Mouse (Mus musculus) myocyte (in vitro differentiated cells): ENCODE measurements around the gene Cd84. TPM values are rescaled to one million over a fixed set of nuclear protein-coding genes. Genes with fewer than 3 reads are reported as not detected.
"Not testable (repeated sequence)": the region's sequence is repeated elsewhere in the genome, so short reads cannot be mapped to it uniquely, and the experiment has no call there.

Source experiments
- H3K27me3 ChIP-seq: one replicate; pipeline ENCODE4 v1.6.1; 2011; ENCODE audit not compliant: control insufficient read depth, insufficient read depth, insufficient read length
- H3K36me3 ChIP-seq: one replicate; pipeline ENCODE4 v1.6.1; 2011; ENCODE audit not compliant: control insufficient read depth, insufficient read depth
- H3K4me2 ChIP-seq: one replicate; pipeline ENCODE4 v1.6.1; 2011; ENCODE audit warnings: low read depth, control low read depth
- H3K4me3 ChIP-seq: one replicate; pipeline ENCODE4 v1.5.1; 2011; ENCODE audit warnings: mild to moderate bottlenecking, control low read depth, moderate library complexity
- H3K79me2 ChIP-seq: one replicate; pipeline ENCODE4 v1.6.1; 2011; ENCODE audit not compliant: control insufficient read depth, insufficient read depth
- H3ac ChIP-seq: one replicate; pipeline ENCODE4 v1.6.1; 2011; ENCODE audit not compliant: control insufficient read depth, insufficient read length
- CEBPB ChIP-seq: IDR thresholded peaks from 2 replicates; pipeline ENCODE4 v1.6.1; 2011; ENCODE audit warnings: mild to moderate bottlenecking, moderate library complexity; ENCODE audit not compliant: poor library complexity, insufficient read depth, severe bottlenecking
- E2F4 ChIP-seq: IDR thresholded peaks from one replicate; pipeline ENCODE4 v1.6.1; 2011; ENCODE audit warnings: mild to moderate bottlenecking, control low read depth, moderate library complexity; ENCODE audit not compliant: insufficient read depth
- MAX ChIP-seq: IDR thresholded peaks from one replicate; pipeline ENCODE4 v1.6.1; 2011; ENCODE audit warnings: low read depth, mild to moderate bottlenecking, control low read depth
- MYOD1 ChIP-seq, 3 experiments: IDR thresholded peaks; one replicate each; pipeline ENCODE4 v1.6.1; 2011; ENCODE audit warnings: control low read depth in 2 of 3, low read depth in 2 of 3, mild to moderate bottlenecking in 2 of 3, moderate library complexity in 1 of 3; ENCODE audit not compliant: insufficient read length in 2 of 3, control insufficient read depth in 1 of 3
- MYOG ChIP-seq, 3 experiments: IDR thresholded peaks; one replicate each; pipeline ENCODE4 v1.6.1; 2011; ENCODE audit warnings: control low read depth in 2 of 3, low read depth in 2 of 3, mild to moderate bottlenecking in 2 of 3; ENCODE audit not compliant: insufficient read length in 2 of 3, control insufficient read depth in 1 of 3, insufficient read depth in 1 of 3
- POLR2A ChIP-seq: IDR thresholded peaks from one replicate; pipeline ENCODE4 v1.6.1; 2011; ENCODE audit warnings: low read depth, mild to moderate bottlenecking, control low read depth, moderate library complexity; ENCODE audit not compliant: insufficient read length
- POLR2AphosphoS2 ChIP-seq: IDR thresholded peaks from one replicate; pipeline ENCODE4 v1.6.1; 2011; ENCODE audit warnings: low read depth, control low read depth; ENCODE audit not compliant: insufficient read length
- REST ChIP-seq: IDR thresholded peaks from one replicate; pipeline ENCODE4 v1.6.1; 2011; ENCODE audit warnings: mild to moderate bottlenecking, control low read depth, moderate library complexity; ENCODE audit not compliant: insufficient read depth, insufficient read length
- SRF ChIP-seq: IDR thresholded peaks from one replicate; pipeline ENCODE4 v1.6.1; 2011; ENCODE audit warnings: low read depth; ENCODE audit not compliant: control insufficient read depth, insufficient read length
- TCF12 ChIP-seq: IDR thresholded peaks from one replicate; pipeline ENCODE4 v1.6.1; 2011; ENCODE audit warnings: mild to moderate bottlenecking, control low read depth; ENCODE audit not compliant: poor library complexity, insufficient read depth, severe bottlenecking
- TCF3 ChIP-seq: IDR thresholded peaks from one replicate; pipeline ENCODE4 v1.6.1; 2011; ENCODE audit warnings: low read depth, control low read depth; ENCODE audit not compliant: insufficient read length
- USF1 ChIP-seq: IDR thresholded peaks from one replicate; pipeline ENCODE4 v1.6.1; 2011; ENCODE audit warnings: low read depth, mild to moderate bottlenecking, control low read depth, moderate library complexity
- polyA plus RNA-seq: library from polyadenylated mRNA; unstranded; fragments of >200 nt; fragmentation: generic; extraction: Trizol; gene quantifications from one replicate; pipeline ENCODE4 v1.2.1, GENCODE M21; 2012; ENCODE audit warnings: missing spikeins

Gene Cd84
- polyA plus RNA-seq, result not detected

- Histone ChIP-seq H3K4me2 (no peak within 1 kb of the TSS), H3K79me2 (no peaks in the 10 kb centered on the region), H3K4me3 (no peak within 1 kb of the TSS), H3K27me3 (no peaks in the 10 kb centered on the region), H3K36me3 (no peaks in the 10 kb centered on the region), H3ac (no peak within 1 kb of the TSS)
- TF ChIP-seq POLR2AphosphoS2, result no peak
- no peak for TF ChIP-seq POLR2A
- TF ChIP-seq MYOG (IDR thresholded peaks at IDR 0.05; ENCODE audit: control insufficient read depth in 1 of 3, insufficient read depth in 1 of 3, insufficient read length in 2 of 3, low read depth in 2 of 3), result no peak
- TF ChIP-seq TCF12, result no peak
- no peak for TF ChIP-seq MYOD1 (IDR thresholded peaks at IDR 0.05; ENCODE audit: control insufficient read depth in 1 of 3, insufficient read length in 2 of 3, low read depth in 2 of 3)
- no peak for TF ChIP-seq TCF3
- no peak for TF ChIP-seq CEBPB
- no peak for TF ChIP-seq E2F4
- TF ChIP-seq USF1, result no peak
- TF ChIP-seq REST, result no peak
These were observed at the start of gene Cd84 for GRCm38 (mm10) chr1:171839488-171839887. Gene Cd84, plus strand, starts transcription at chr1:171839697.

GRCm38 (mm10) chr1:171791491-171791890, 48.0 kb upstream of the Cd84 start:
- TF ChIP-seq MYOG (IDR thresholded peaks at IDR 0.05; ENCODE audit: control insufficient read depth in 1 of 3, insufficient read depth in 1 of 3, insufficient read length in 2 of 3, low read depth in 2 of 3), result peak in 1 of 3 experiments; percentile 33
- TF ChIP-seq TCF3, result no peak
- H3K4me2 ChIP-seq, result no peak overlapping the region
- H3K27me3 ChIP-seq, result no peaks in the 10 kb centered on the region
- no peaks in the 10 kb centered on the region for H3K36me3 ChIP-seq
- H3K79me2 ChIP-seq, result no peaks in the 10 kb centered on the region
- H3K4me3 ChIP-seq, result no peak overlapping the region
- no peak overlapping the region for H3ac ChIP-seq

- no peak overlapping the region for H3K4me3 ChIP-seq
- H3K36me3 ChIP-seq, result no peaks in the 10 kb centered on the region
- H3K4me2 ChIP-seq, result no peak overlapping the region
- no peaks in the 10 kb centered on the region for H3K79me2 ChIP-seq
- no peak overlapping the region for H3ac ChIP-seq
- TF ChIP-seq E2F4 (no peak), POLR2A (no peak), MYOG (IDR thresholded peaks at IDR 0.05; ENCODE audit: control insufficient read depth in 1 of 3, insufficient read depth in 1 of 3, insufficient read length in 2 of 3, low read depth in 2 of 3) (no peak), TCF3 (no peak), SRF (no peak), REST (no peak), CEBPB (no peak), MYOD1 (IDR thresholded peaks at IDR 0.05; ENCODE audit: control insufficient read depth in 1 of 3, insufficient read length in 2 of 3, low read depth in 2 of 3) (no peak), TCF12 (no peak), MAX (no peak), POLR2AphosphoS2 (no peak), USF1 (no peak)
- H3K27me3 ChIP-seq, result no peaks in the 10 kb centered on the region
These were observed 43.3 kb upstream of the Cd84 start for GRCm38 (mm10) chr1:171796185-171796584.

- TF ChIP-seq E2F4 (no peak), TCF12 (no peak), POLR2AphosphoS2 (no peak), MAX (no peak), CEBPB (no peak), POLR2A (no peak), SRF (no peak), MYOG (IDR thresholded peaks at IDR 0.05; ENCODE audit: control insufficient read depth in 1 of 3, insufficient read depth in 1 of 3, insufficient read length in 2 of 3, low read depth in 2 of 3) (no peak), USF1 (no peak), REST (no peak), MYOD1 (IDR thresholded peaks at IDR 0.05; ENCODE audit: control insufficient read depth in 1 of 3, insufficient read length in 2 of 3, low read depth in 2 of 3) (no peak), TCF3 (no peak)
- H3K4me3 ChIP-seq, result no peak overlapping the region
- no peak overlapping the region for H3ac ChIP-seq
- H3K79me2 ChIP-seq, result no peaks in the 10 kb centered on the region
- no peaks in the 10 kb centered on the region for H3K36me3 ChIP-seq
- no peaks in the 10 kb centered on the region for H3K27me3 ChIP-seq
- no peak overlapping the region for H3K4me2 ChIP-seq
These were observed 41.7 kb upstream of the Cd84 start for GRCm38 (mm10) chr1:171797840-171798239.

GRCm38 (mm10) chr1:171799648-171800047, 39.8 kb upstream of the Cd84 start:
- Histone ChIP-seq H3K79me2 (no peaks in the 10 kb centered on the region), H3K4me3 (no peak overlapping the region), H3K36me3 (no peaks in the 10 kb centered on the region), H3K4me2 (no peak overlapping the region), H3ac (no peak overlapping the region), H3K27me3 (no peaks in the 10 kb centered on the region)
- TF ChIP-seq E2F4 (no peak), MYOD1 (IDR thresholded peaks at IDR 0.05; ENCODE audit: control insufficient read depth in 1 of 3, insufficient read length in 2 of 3, low read depth in 2 of 3) (no peak), MAX (no peak), REST (no peak), CEBPB (no peak), POLR2A (no peak)

- not testable (repeated sequence) for H3K4me3 ChIP-seq, H3K4me2 ChIP-seq, H3K27me3 ChIP-seq, H3K36me3 ChIP-seq, H3ac ChIP-seq, H3K79me2 ChIP-seq
These were observed 28.4 kb upstream of the Cd84 start for GRCm38 (mm10) chr1:171811048-171811447.
